Mouse (Mus musculus) mouse trophoblast stem cell (cell line): ENCODE results near the gene Ttc39b.
"Not testable (repeated sequence)": the region's sequence is repeated elsewhere in the genome, so short reads cannot be mapped to it uniquely, and the experiment has no call there.

Experiments used
- in situ Hi-C, 2 experiments: fragments of 300-500 bp; cut with MseI, MboI; formaldehyde crosslinking; loops; 2 replicates in 1 of 2; 3 replicates in 1 of 2; pipeline ENCODE4 v1.15.1; 2025

Ttc39b gene

DNA sequence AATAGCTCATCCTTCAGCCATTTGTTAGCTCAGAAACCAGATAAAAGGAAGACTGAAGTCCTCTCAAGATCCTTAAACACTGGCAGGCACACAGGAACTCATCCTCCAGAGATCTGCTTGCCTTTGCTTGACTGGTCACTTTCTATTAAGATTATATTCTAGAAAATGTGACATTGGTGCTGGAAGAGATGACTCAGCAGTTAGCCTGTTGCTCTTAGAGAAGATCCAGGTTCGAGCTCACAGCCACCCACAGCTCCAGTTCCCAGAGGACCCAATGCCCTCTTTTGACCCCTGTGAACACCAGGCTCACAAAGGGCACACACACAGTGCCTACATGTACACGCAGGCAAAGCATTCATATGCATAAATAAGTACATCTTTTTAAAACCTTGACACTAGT, 49.8 kb downstream of the Ttc39b start:
- in situ Hi-C loops, result no loop called here

DNA sequence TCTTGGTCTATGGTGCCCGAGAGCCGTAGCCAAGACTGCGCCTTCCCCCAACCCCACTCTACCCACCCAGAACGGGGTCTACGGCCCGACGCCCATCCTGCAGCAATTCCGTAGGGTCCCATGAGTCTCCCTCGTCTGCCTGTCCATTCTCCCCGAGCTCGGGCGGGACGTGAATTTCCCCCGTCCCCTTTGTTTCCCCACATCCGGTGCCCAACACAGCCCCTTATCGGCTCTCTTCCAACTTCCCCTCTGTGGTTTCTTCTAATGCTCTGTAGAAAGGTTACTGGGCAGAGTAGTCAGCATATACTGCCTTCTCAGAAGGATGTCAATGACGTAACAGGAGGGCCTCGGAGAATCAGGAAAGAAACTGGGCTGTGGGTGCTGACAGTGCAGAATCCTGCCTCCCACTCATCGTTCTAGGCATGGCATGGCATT, 50.4 kb downstream of the Ttc39b start:
- in situ Hi-C loops, result no loop called here

DNA sequence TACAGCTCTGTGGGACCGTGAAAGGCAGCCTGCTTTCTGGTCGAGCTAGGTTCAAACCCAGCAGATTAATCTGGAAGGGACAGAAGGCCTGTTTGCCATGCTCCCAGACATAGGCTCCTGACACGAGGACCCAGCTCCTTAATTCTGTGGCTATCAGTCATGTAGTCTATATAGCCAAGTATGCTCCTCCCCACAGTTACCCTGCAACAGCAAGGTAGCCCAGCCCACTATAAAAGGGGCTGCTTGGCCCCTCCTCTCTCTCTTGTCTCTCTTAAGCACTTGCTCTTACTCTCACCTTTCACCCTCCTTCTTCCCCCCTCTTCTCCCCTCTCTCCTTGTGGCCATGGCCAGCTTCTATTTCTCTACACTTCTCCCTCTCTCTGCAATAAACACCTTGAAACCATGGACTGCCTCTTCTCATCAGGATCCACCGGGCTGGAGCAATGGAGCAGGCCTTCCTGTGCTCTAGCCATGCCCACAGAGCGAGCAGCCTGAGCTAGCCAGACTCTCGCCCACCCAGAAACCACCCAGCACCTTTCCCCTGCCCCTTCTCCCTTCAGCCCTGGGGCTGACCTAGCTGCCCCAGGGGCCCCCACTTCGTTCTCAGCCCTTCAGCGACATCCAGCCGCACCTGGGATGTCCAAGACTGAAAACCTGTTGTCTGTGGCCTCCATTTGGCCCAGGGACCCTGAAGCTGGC, 51.0 kb downstream of the Ttc39b start:
- in situ Hi-C loops, result no loop called here

DNA sequence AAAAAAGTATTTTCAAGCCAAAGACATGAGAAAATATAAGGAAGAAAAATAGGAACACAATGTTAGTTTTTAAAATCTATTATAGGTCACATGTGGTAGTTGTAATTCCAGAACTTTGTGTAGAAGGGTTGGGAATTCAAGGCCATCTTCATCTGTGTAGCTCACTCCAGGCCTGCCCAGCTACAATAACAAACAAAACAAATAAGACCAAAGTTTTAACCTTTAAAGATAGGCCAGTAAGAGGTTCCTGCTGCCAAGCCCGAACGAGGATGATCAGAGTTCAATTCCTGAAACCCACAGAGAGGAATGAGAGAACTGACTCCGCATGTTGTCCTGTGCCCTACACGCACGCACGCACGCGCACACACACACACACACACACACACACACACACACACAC, 53.6 kb downstream of the Ttc39b start:
- in situ Hi-C loops, result no loop called here

DNA sequence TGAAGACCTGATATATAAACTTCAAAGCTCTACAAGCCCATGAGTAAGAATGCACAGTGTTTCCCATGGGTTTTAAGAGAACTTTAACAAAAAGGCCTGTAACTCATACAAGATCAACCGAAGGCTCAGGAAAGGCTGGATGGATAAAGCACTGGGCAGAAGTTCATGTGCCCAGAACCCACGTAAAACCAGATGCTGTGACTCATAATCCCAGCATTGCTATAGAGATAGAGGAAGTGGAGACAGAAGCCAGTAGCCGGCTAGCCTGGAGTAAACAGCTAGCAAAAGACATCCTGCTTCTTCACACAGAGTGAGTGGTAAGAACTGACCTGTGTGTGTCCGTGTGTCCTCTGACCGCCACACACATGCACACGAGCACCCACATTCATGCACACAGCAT, 54.4 kb downstream of the Ttc39b start:
- in situ Hi-C loops, result no loop called here

DNA sequence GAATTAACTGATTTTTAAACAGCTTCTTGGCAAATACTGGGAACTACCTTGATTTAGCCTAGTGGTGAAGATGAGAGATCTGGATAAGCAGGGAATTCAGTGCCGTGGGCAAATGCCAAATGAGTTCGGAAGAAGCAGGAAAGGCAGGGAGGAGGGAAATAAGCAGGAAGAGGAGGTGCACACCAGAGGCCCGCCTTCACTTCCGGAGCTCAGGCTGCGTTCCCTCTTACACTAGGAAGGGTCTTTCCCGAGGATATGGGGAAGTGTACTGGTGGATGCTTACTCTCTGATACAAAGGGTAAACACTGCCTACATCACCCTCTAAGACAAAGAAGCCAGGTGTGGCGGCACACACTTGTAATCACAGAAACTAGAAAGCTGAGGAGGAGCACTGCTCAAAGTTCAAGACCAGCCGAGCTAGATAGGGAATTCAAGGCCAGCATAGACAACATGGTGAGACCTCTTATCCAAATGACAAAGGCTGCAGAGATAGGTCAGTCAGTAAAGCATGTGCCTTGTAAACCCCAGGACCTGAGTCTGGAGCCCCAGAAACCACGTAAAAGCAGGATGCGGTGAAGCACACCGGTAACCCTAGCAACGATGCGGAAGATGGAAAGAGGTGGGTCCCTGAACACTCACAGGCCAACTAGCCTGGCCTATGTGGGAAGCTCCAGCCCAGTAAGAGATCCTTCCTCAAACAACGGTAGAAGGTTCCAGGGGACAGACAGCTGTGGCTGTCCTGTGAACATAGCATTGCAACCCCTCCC, 57.9 kb downstream of the Ttc39b start:
- in situ Hi-C loops, result no loop called here

- in situ Hi-C loops, result no loop called here
These were observed 59.2 kb downstream of the Ttc39b start for GRCm38 (mm10) chr4:83264832-83265231.

GRCm38 (mm10) chr4:83261998-83262397, 62.1 kb downstream of the Ttc39b start:
- in situ Hi-C loops, result no loop called here

GRCm38 (mm10) chr4:83259690-83260089, 64.4 kb downstream of the Ttc39b start:
- in situ Hi-C loops, result no loop called here

- in situ Hi-C loops, result no loop called here
These were observed 65.8 kb downstream of the Ttc39b start for GRCm38 (mm10) chr4:83258273-83258672.

DNA sequence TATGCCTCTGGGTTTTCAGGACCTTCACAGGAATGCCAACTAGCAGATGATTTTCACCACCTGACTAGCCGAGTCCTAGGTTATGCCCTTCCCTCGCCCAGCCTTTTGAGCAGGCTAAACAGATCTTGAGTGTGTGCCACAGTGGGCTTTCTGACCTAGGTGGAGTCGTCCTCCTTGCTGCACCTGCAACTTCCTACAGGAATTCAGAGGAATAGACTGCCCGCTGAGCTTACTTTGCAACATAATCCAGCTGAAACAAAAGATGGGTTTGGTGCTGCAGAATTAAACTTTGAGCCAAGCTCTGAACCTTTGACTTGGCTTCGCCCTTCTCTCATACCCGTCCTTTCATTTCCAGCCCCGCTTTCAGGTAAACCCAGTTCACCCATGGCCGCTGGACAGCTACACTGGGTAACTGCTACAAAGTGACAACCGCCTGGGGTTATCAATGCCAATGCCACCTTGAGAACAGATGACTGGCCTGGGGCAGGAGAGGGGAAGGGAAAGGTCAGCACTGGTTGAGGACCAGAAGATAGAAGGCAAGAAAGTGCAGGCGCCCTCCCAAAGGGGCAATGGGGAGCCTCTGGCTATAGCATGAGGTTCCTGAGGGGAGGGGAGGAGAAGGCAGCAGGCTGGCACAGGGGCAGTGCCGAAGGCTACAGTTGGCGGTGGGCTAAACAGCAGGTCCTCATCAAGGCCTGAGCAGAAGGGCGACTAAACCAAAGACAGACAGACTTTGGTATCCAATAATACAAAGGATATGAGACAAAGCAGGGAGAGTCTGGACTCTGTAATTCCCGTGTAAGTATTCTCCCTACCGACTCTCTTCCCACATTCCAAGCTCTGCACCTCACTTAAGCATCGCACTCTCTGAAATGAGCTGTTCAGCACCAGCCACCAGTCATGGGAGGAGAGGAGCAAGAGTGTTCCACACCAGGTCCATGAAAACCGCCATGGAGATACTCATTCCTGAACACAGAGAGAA, 66.5 kb downstream of the Ttc39b start:
- in situ Hi-C loops, result no loop called here

DNA sequence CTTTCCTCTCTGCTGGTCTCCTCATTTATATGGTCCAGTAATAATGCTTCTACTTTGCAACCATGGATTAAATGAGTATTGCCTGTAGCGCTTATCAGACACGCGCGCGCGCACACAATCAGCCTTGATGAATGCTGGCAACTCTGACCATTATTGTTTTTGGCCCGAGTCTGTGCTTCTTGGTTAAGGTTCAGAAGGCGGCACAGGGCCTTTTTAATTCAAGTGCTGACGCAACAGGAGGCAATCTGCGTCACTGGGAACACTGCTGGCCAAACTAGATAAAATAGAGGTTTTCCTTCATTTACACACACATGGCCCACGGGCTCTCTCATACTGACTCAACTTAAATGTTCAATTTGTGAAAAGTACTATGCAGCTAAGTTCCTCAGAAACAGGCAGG, 67.3 kb downstream of the Ttc39b start:
- in situ Hi-C loops, result no loop called here

- in situ Hi-C loops, result no loop called here
These were observed 69.1 kb downstream of the Ttc39b start for GRCm38 (mm10) chr4:83254941-83255340.

DNA sequence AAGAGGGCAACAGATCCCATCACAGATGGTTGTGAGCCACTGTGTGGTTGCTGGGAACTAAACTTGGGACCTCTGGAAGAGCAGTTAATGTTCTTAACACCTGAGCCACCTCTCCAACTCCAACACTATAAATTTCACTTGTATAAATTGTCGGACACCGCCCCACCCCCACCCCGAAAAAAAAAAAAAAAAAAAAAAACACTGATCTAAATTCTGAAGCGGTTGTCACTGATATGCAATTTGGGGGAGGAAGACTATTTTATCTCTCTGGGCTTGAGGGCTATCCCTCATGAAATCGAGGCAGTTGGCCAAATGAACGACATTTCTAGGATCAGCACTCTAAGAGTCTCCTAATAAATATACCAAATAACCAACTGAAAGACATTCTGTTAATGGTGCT, 70.4 kb downstream of the Ttc39b start:
- in situ Hi-C loops, result no loop called here

DNA sequence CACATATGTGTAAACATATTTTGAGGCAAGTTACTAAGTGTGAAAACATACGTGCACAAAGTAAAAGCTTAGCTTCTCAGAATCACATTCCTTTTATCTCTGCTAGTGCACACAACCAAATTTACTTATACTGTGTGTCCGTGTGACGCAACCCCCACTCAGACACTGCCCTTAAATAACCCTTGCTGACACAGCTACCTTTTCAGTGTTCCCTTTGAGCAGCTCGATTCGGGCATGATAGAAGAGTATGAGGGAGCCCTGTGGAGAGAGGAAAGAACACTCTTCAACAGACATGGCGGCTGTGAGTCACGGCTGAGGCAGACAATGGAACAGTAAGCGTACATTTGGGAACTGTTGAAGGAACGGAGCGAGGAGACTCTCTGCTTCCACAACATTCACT, 80.3 kb downstream of the Ttc39b start:
- in situ Hi-C loops, result no loop called here

DNA sequence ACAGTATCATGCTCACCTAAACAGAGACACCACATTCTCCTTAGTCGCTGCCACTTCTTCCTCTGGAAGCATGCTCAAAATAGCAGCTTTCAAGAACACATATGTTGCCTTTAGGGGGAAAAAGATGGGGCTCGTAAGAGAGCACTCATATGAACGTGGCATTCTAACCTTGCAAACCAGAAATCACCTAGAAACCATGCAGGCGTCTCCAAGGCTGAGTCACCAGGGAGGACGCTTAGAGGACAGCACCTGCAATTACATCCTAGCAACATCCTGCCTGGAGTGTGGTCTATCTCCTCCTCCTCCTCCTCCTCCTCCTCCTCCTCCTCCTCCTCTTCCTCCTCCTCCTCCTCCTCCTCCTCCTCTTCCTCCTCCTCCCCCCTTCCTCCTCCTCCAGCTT, 82.4 kb downstream of the Ttc39b start:
- in situ Hi-C loops, result no loop called here

DNA sequence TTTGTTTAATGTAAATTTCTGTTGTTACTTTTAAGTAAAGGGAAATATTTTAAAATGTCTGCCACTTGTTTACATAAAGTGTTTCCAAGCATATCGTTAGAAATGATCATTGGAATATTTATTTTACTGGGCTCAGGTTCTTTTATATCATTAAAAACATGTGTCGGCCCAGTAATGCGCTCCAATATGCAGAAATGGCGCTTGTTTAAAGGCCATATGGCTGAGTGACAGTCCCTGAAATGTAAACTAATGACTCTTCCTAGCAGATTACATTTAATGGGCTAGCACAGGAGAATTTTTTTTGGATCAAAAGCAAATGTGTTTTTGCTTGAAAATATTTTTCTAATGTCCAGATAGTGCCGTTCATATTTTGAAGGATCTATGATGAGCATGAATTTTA, 86.4 kb downstream of the Ttc39b start:
- in situ Hi-C loops, result no loop called here

GRCm38 (mm10) chr4:83235304-83235703, 88.8 kb downstream of the Ttc39b start:
- in situ Hi-C loops, result not testable (repeated sequence)

DNA sequence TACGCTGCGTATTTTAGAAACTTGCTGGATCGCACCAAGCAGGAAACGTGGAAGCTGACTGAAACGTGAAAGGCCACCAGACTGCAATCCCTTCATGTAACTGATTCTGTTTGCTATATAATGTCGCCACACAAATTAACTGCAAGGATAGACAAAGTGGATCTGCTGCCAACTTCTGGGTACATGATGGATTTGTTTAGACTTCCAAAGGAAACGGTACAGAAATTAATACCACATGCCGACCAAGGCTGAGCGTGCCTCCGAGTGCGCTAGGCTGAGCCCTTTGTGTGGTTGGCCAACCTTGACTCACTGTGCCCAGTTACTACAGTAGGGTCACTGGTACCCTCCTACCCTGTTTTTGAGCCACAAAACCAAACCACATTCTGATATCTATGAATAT, 89.3 kb downstream of the Ttc39b start:
- in situ Hi-C loops, result no loop called here

DNA sequence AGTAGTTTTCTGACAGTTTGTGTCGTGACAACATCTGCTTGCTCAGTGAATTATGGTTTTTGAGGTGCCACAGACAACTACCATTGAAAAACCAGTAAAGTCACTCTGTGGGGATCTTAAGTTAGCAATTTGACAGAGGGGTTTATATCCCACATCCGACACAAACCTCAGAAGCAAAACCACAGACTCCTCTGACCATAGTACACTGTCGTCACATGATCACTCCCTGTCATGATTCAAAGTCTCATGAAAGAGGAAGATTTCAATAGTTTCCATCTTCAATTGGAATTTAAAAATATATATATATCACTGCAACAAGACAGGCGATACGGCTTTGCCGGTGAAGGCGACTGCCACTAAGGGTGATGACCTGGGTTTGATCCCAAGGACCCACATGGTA, 89.9 kb downstream of the Ttc39b start:
- in situ Hi-C loops, result no loop called here

DNA sequence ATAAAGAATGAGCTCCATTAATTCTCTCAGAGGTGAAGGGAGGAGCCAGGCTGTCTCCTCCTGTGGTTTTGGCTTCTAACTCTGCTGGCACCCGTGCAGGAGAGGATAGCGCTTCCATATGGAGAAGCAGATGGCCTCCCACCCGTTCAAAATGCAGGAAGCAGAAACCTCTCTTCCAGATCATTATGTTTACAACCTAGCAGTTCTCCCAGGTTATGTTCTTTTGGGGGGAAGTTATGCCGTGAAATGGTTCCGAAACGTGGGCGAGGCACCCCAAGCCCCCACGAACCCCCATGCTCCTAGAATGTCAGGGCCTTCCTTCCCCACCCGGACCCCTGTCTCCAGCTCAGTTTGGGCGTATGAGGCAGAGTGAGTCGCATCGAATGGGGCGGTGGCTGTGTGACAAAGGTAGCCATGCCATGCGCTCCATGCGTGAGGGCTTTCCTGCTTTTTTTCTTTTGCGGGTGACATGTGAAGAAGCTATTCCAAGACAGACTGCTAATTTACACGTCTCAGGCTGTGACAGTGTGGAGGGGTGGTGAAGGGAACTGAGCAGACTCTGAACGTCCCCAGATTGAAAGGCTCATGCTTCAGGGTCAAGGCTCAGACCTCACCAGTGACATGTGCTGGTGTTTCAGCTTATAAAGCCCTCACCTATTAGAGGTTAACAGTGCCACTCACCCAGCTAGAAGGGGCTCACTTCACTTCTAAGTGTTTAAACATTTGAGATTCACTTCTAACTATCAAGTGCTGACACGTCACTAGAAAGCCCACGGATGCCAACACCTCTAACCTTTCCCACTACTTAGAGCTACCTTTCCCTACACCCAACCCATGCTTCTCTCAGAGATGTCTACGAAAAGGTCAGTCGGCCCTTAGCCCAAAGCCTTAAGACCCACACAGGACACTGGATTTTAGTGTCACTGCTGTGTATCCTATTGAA, 90.6 kb downstream of the Ttc39b start:
- in situ Hi-C loops, result no loop called here
